7 mouse cellular contexts compared by ENCODE assay signal in genomic region chr13:105054181-105054940, GRCm38 (mm10). TPM values are rescaled to one million over a fixed set of nuclear protein-coding genes. Genes with fewer than 3 reads are reported as not detected.
A peak's percentile ranks its signal among the peaks of the same experiment; 100 is the strongest.
DNase-seq lines count a peak whose midpoint lies in the region; ATAC-seq and TF ChIP-seq lines count a peak whose summit lies in the region.

Gene Rgs7bp, minus strand, starts transcription at chr13:105054930.

- H3K36me3 ChIP-seq in embryonic facial prominence, embryonic 14.5 days (ENCODE audit: control insufficient read depth, insufficient read depth, low read length) = no peaks in the 10 kb centered on the region
- no peaks in the 10 kb centered on the region for H3K36me3 ChIP-seq in heart, embryonic 10.5 days
- H3K36me3 ChIP-seq in kidney, embryonic 14.5 days (ENCODE audit: control insufficient read depth, insufficient read depth, low read length) = no peaks in the 10 kb centered on the region
- no peaks in the 10 kb centered on the region for H3K36me3 ChIP-seq in limb, embryonic 13.5 days
- H3K36me3 ChIP-seq in midbrain, embryonic 13.5 days = no peaks in the 10 kb centered on the region

- TF ChIP-seq CTCF in bone marrow macrophage, adult 2 months (IDR thresholded peaks at IDR 0.05; ENCODE audit: low read depth, low read length) = no peak

- DNase-seq in embryonic facial prominence, embryonic 14.5 days (ENCODE audit: low spot score) = peak; percentile 84
- DNase-seq in heart, embryonic 10.5 days (ENCODE audit: low spot score) = peak; percentile 88
- DNase-seq in spleen, postnatal 36 days (ENCODE audit: low spot score in 2 of 2) = peak; percentile 20 to 34

- H3K27ac ChIP-seq in bone marrow macrophage, adult 2 months (ENCODE audit: insufficient read depth, low read depth, low read length) = peak within 1 kb of the TSS; percentile 9; the same call in 1 of the 2 replicates
- H3K27ac ChIP-seq in embryonic facial prominence, embryonic 14.5 days (replicated peaks; ENCODE audit: low read depth, low read length) = peak within 1 kb of the TSS; percentile 76
- H3K27ac ChIP-seq in heart, embryonic 10.5 days = peak within 1 kb of the TSS; percentile 86
- peak within 1 kb of the TSS; percentile 8; the same call in 1 of the 2 replicates for H3K27ac ChIP-seq in kidney, embryonic 14.5 days (ENCODE audit: low read depth, low read length)
- H3K27ac ChIP-seq in limb, embryonic 13.5 days = peak within 1 kb of the TSS; percentile 28; the same call in 1 of the 2 replicates
- peak within 1 kb of the TSS; percentile 88 for H3K27ac ChIP-seq in midbrain, embryonic 13.5 days

- H3K4me2 ChIP-seq in embryonic facial prominence, embryonic 14.5 days (ENCODE audit: low read depth, low read length) = peak within 1 kb of the TSS; percentile 91
- H3K4me2 ChIP-seq in kidney, embryonic 14.5 days (replicated peaks; ENCODE audit: low read depth, low read length) = peak within 1 kb of the TSS; percentile 93
- H3K4me2 ChIP-seq in limb, embryonic 13.5 days (replicated peaks) = peak within 1 kb of the TSS; percentile 90
- H3K4me2 ChIP-seq in midbrain, embryonic 13.5 days (replicated peaks) = peak within 1 kb of the TSS; percentile 83

- peaks cover 10% of the 10 kb centered on the region for H3K4me1 ChIP-seq in bone marrow macrophage, adult 2 months (ENCODE audit: control insufficient read depth, insufficient read depth, low read length)
- H3K4me1 ChIP-seq in embryonic facial prominence, embryonic 14.5 days (ENCODE audit: control insufficient read depth, insufficient read depth, low read length) = peaks cover 11% of the 10 kb centered on the region; the same call in 1 of the 2 replicates
- peaks cover 17% of the 10 kb centered on the region for H3K4me1 ChIP-seq in heart, embryonic 10.5 days
- peaks cover 8% of the 10 kb centered on the region; the same call in 1 of the 2 replicates for H3K4me1 ChIP-seq in kidney, embryonic 14.5 days (ENCODE audit: control insufficient read depth, insufficient read depth, low read length)
- no peaks in the 10 kb centered on the region for H3K4me1 ChIP-seq in limb, embryonic 13.5 days
- peaks cover 17% of the 10 kb centered on the region for H3K4me1 ChIP-seq in midbrain, embryonic 13.5 days (replicated peaks)

- TF ChIP-seq POLR2A in bone marrow macrophage, adult 2 months (IDR thresholded peaks at IDR 0.05; ENCODE audit: borderline replicate concordance, low read depth, low read length) = no peak

- peak; percentile 90 for ATAC-seq in embryonic facial prominence, embryonic 14.5 days (ENCODE audit: low read depth)
- ATAC-seq in kidney, embryonic 14.5 days (ENCODE audit: low FRiP score, low TSS enrichment) = peak; percentile 91
- peak; percentile 89 for ATAC-seq in limb, embryonic 13.5 days (ENCODE audit: low FRiP score, low read depth)
- ATAC-seq in midbrain, embryonic 13.5 days = peak; percentile 92

- WGBS in embryonic facial prominence, embryonic 14.5 days = under 1% methylated on average over 39 of the region's 75 CpGs
- WGBS in heart, embryonic 10.5 days = under 1% methylated on average over 74 of the region's 75 CpGs
- WGBS in kidney, embryonic 14.5 days = under 1% methylated on average over 72 of the region's 75 CpGs
- WGBS in limb, embryonic 13.5 days = under 1% methylated on average over 62 of the region's 75 CpGs
- WGBS in midbrain, embryonic 13.5 days = under 1% methylated on average over 75 of the region's 75 CpGs

- 0 out of 2 replicates have a peak, but pooled peaks cover 16% of the 10 kb centered on the region for H3K27me3 ChIP-seq in embryonic facial prominence, embryonic 14.5 days (replicated peaks; ENCODE audit: control insufficient read depth, insufficient read depth, low read length)
- 0 out of 2 replicates have a peak, but pooled peaks cover 9% of the 10 kb centered on the region for H3K27me3 ChIP-seq in heart, embryonic 10.5 days (ENCODE audit: insufficient read depth, poor library complexity, severe bottlenecking)
- peaks cover 13% of the 10 kb centered on the region; the same call in 1 of the 2 replicates for H3K27me3 ChIP-seq in kidney, embryonic 14.5 days (ENCODE audit: control insufficient read depth, insufficient read depth, low read length)
- H3K27me3 ChIP-seq in limb, embryonic 13.5 days = peaks cover 62% of the 10 kb centered on the region
- H3K27me3 ChIP-seq in midbrain, embryonic 13.5 days = peaks cover 12% of the 10 kb centered on the region

- H3K9ac ChIP-seq in embryonic facial prominence, embryonic 14.5 days (ENCODE audit: low read depth, low read length) = peak within 1 kb of the TSS; percentile 73
- H3K9ac ChIP-seq in kidney, embryonic 14.5 days (ENCODE audit: low read depth, low read length) = peak within 1 kb of the TSS; percentile 57
- H3K9ac ChIP-seq in limb, embryonic 13.5 days = peak within 1 kb of the TSS; percentile 71
- H3K9ac ChIP-seq in midbrain, embryonic 13.5 days (replicated peaks) = peak within 1 kb of the TSS; percentile 72

- peak within 1 kb of the TSS; percentile 70 for H3K4me3 ChIP-seq in bone marrow macrophage, adult 2 months (ENCODE audit: insufficient read depth, low read length)
- H3K4me3 ChIP-seq in embryonic facial prominence, embryonic 14.5 days (ENCODE audit: low read depth, low read length) = peak within 1 kb of the TSS; percentile 68
- H3K4me3 ChIP-seq in heart, embryonic 10.5 days = peak within 1 kb of the TSS; percentile 77
- H3K4me3 ChIP-seq in kidney, embryonic 14.5 days (ENCODE audit: low read length) = peak within 1 kb of the TSS; percentile 61
- peak within 1 kb of the TSS; percentile 62 for H3K4me3 ChIP-seq in limb, embryonic 13.5 days
- H3K4me3 ChIP-seq in midbrain, embryonic 13.5 days (replicated peaks) = peak within 1 kb of the TSS; percentile 58

- H3K9me3 ChIP-seq in embryonic facial prominence, embryonic 14.5 days (ENCODE audit: control insufficient read depth, low read length) = no peaks in the 10 kb centered on the region
- H3K9me3 ChIP-seq in heart, embryonic 10.5 days = no peaks in the 10 kb centered on the region
- no peaks in the 10 kb centered on the region for H3K9me3 ChIP-seq in kidney, embryonic 14.5 days (ENCODE audit: control insufficient read depth, low read length)
- no peaks in the 10 kb centered on the region for H3K9me3 ChIP-seq in limb, embryonic 13.5 days
- no peaks in the 10 kb centered on the region for H3K9me3 ChIP-seq in midbrain, embryonic 13.5 days

RNA-seq across cellular contexts. Expression of gene Rgs7bp, which starts in this region (rescaled TPM):
- polyA plus RNA-seq in bone marrow macrophage, adult 2 months (2012; ENCODE audit: insufficient read depth, insufficient read length, missing spikeins) = 0.11 TPM in 1 of 2 replicates, not detected in the other
- 5.0 and 5.4 TPM in 2 replicates for polyA plus RNA-seq in embryonic facial prominence, embryonic 14.5 days (2014; fragmentation: Nextera tagmentation; extraction: Ambion mirVana)
- polyA plus RNA-seq in heart, embryonic 10.5 days (2016; fragmentation: Nextera tagmentation; extraction: Ambion mirVana) = 2.1 and 2.8 TPM in 2 replicates
- 1.8 and 1.9 TPM in 2 replicates for polyA plus RNA-seq in kidney, embryonic 14.5 days (2014; fragmentation: Nextera tagmentation; extraction: Ambion mirVana)
- polyA plus RNA-seq in limb, embryonic 13.5 days (2015; fragmentation: Nextera tagmentation; extraction: Ambion mirVana) = 2.0 and 2.1 TPM in 2 replicates
- 2.2 and 2.3 TPM in 2 replicates for polyA plus RNA-seq in midbrain, embryonic 13.5 days (2015; fragmentation: Nextera tagmentation; extraction: Ambion mirVana)

Comparison
In these comparisons a context has a peak if more than half of its experiments do, and no peak if none do; other contexts are left out.
1. Peak in every context shown above with its lines: DNase-seq, ATAC-seq, H3K4me3 ChIP-seq and H3K27ac ChIP-seq.
2. H3K27ac ChIP-seq: peak in every context shown above with its lines; median percentile 88 in midbrain, embryonic 13.5 days; 86 in heart, embryonic 10.5 days; 76 in embryonic facial prominence, embryonic 14.5 days; 28 in limb, embryonic 13.5 days; 9 in bone marrow macrophage, adult 2 months; 8 in kidney, embryonic 14.5 days.
3. DNase-seq: peak in every context shown above with its lines; median percentile 88 in heart, embryonic 10.5 days; 84 in embryonic facial prominence, embryonic 14.5 days; 27 in spleen, postnatal 36 days.